Mouse (Mus musculus) lung, postnatal 0 days (tissue): ENCODE measurements around the gene Ccnt1.

ENCODE experiments used
- CTCF ChIP-seq: IDR thresholded peaks from 2 replicates; pipeline ENCODE4 v1.5.1; 2016; ENCODE audit warnings: antibody characterized with exemption, mild to moderate bottlenecking
- EP300 ChIP-seq: IDR thresholded peaks from 2 replicates; pipeline ENCODE4 v1.6.1; 2016; ENCODE audit warnings: antibody characterized with exemption, mild to moderate bottlenecking, control low read depth

GRCm38 (mm10) chr15:98517380-98518355 lies 53.1 kb downstream of the Ccnt1 start:
- TF ChIP-seq CTCF = peak; percentile 93
- TF ChIP-seq EP300 = no peak
